Mouse (Mus musculus) ES-Bruce4 (cell line): ENCODE measurements at regions not wholly inside any gene's neighbourhood (a gene's known extent, or its start where the extent isn't known, plus 50 kb on each side); places are given as distances from the start of the nearest gene placed in this dataset.

Experiments
- H3K27ac ChIP-seq: 2 replicates; pipeline ENCODE4 v1.5.1; 2012; ENCODE audit warnings: low read length, inconsistent platforms; ENCODE audit not compliant: insufficient read depth
- H3K27me3 ChIP-seq: 2 replicates; pipeline ENCODE4 v1.6.1; 2012; ENCODE audit warnings: mild to moderate bottlenecking, low read length, inconsistent platforms; ENCODE audit not compliant: control insufficient read depth, poor library complexity, insufficient read depth, severe bottlenecking
- H3K36me3 ChIP-seq: 2 replicates; pipeline ENCODE4 v1.6.1; 2012; ENCODE audit warnings: inconsistent platforms, mild to moderate bottlenecking, low read length, moderate library complexity; ENCODE audit not compliant: control insufficient read depth, poor library complexity, insufficient read depth, severe bottlenecking
- H3K4me1 ChIP-seq: one replicate; pipeline ENCODE4 v1.8.1; 2011; ENCODE audit warnings: low read length; ENCODE audit not compliant: control insufficient read depth, insufficient read depth
- H3K4me3 ChIP-seq: 2 replicates; pipeline ENCODE4 v1.5.1; 2011; ENCODE audit warnings: low read depth, mild to moderate bottlenecking, low read length
- H3K9ac ChIP-seq: 2 replicates; pipeline ENCODE4 v1.6.1; 2012; ENCODE audit warnings: low read depth, mild to moderate bottlenecking, inconsistent platforms; ENCODE audit not compliant: poor library complexity, severe bottlenecking
- H3K9me3 ChIP-seq: replicated peaks from 2 replicates; pipeline ENCODE4 v1.6.1; 2012; ENCODE audit warnings: mild to moderate bottlenecking, low read length, inconsistent platforms; ENCODE audit not compliant: control insufficient read depth, poor library complexity, insufficient read depth, severe bottlenecking
- CTCF ChIP-seq: IDR thresholded peaks from one replicate; pipeline ENCODE4 v1.8.1; 2011; ENCODE audit warnings: low read depth, low read length
- EP300 ChIP-seq: IDR thresholded peaks from 2 replicates; pipeline ENCODE4 v1.6.1; 2011; ENCODE audit warnings: low read depth, low read length; ENCODE audit not compliant: insufficient read depth
- POLR2A ChIP-seq: IDR thresholded peaks from one replicate; pipeline ENCODE4 v1.8.1; 2011; ENCODE audit warnings: low read length; ENCODE audit not compliant: insufficient read depth

GRCm38 (mm10) chr11:92743191-92743590 lies 354.6 kb upstream of the Car10 start:
- TF ChIP-seq EP300 = no peak
- TF ChIP-seq CTCF = no peak
- TF ChIP-seq POLR2A = no peak
- Histone ChIP-seq H3K27ac (no peak overlapping the region), H3K9ac (no peak overlapping the region), H3K4me3 (no peak overlapping the region), H3K36me3 (no peaks in the 10 kb centered on the region), H3K4me1 (no peaks in the 10 kb centered on the region), H3K27me3 (no peaks in the 10 kb centered on the region), H3K9me3 (no peaks in the 10 kb centered on the region)

- Histone ChIP-seq H3K9me3 (no peaks in the 10 kb centered on the region), H3K4me1 (no peaks in the 10 kb centered on the region), H3K27me3 (no peaks in the 10 kb centered on the region), H3K36me3 (no peaks in the 10 kb centered on the region), H3K27ac (no peak overlapping the region), H3K9ac (no peak overlapping the region), H3K4me3 (no peak overlapping the region)
- TF ChIP-seq EP300 = no peak
Measured at GRCm38 (mm10) chr11:92758383-92758964, 339.4 kb upstream of the Car10 start.

- Histone ChIP-seq H3K4me3 (no peak overlapping the region), H3K36me3 (no peaks in the 10 kb centered on the region), H3K9ac (no peak overlapping the region), H3K27ac (no peak overlapping the region), H3K27me3 (no peaks in the 10 kb centered on the region), H3K9me3 (no peaks in the 10 kb centered on the region; the same call in 1 of the 2 replicates), H3K4me1 (no peaks in the 10 kb centered on the region)
- TF ChIP-seq CTCF (no peak), POLR2A (no peak), EP300 (no peak)
Measured at GRCm38 (mm10) chr11:92769936-92770335, 327.9 kb upstream of the Car10 start.

GRCm38 (mm10) chr11:92772916-92773569 lies 324.8 kb upstream of the Car10 start:
- no peak overlapping the region for H3K4me3 ChIP-seq
- TF ChIP-seq EP300 = no peak
- TF ChIP-seq POLR2A = no peak
- no peak for TF ChIP-seq CTCF

GRCm38 (mm10) chr11:92773570-92773929 lies 324.3 kb upstream of the Car10 start:
- no peak overlapping the region for H3K4me3 ChIP-seq
- H3K27ac ChIP-seq = no peak overlapping the region
- H3K9me3 ChIP-seq = no peaks in the 10 kb centered on the region; the same call in 1 of the 2 replicates
- H3K27me3 ChIP-seq = no peaks in the 10 kb centered on the region
- TF ChIP-seq POLR2A = no peak
- TF ChIP-seq CTCF = no peak
- TF ChIP-seq EP300 = no peak
- H3K4me1 ChIP-seq = no peaks in the 10 kb centered on the region
- H3K36me3 ChIP-seq = no peaks in the 10 kb centered on the region
- no peak overlapping the region for H3K9ac ChIP-seq

More at GRCm38 (mm10) chr11:92772916-92773569, 324.8 kb upstream of the Car10 start:
- Histone ChIP-seq H3K27ac (no peak overlapping the region), H3K9ac (no peak overlapping the region), H3K9me3 (no peaks in the 10 kb centered on the region; the same call in 1 of the 2 replicates), H3K27me3 (no peaks in the 10 kb centered on the region), H3K4me1 (no peaks in the 10 kb centered on the region), H3K36me3 (no peaks in the 10 kb centered on the region)

- no peak overlapping the region for H3K9ac ChIP-seq
- no peak overlapping the region for H3K4me3 ChIP-seq
- TF ChIP-seq POLR2A = no peak
- TF ChIP-seq CTCF = peak; percentile 39
- no peak for TF ChIP-seq EP300
- H3K4me1 ChIP-seq = no peaks in the 10 kb centered on the region
- H3K27ac ChIP-seq = no peak overlapping the region
- no peaks in the 10 kb centered on the region for H3K27me3 ChIP-seq
- no peaks in the 10 kb centered on the region; the same call in 1 of the 2 replicates for H3K9me3 ChIP-seq
- no peaks in the 10 kb centered on the region for H3K36me3 ChIP-seq
Measured at GRCm38 (mm10) chr11:92774780-92775179, 323.0 kb upstream of the Car10 start.
